Mouse (Mus musculus) brain, embryonic 14.5 days (tissue): ENCODE data around the gene H60c. TPM values are rescaled to one million over a fixed set of nuclear protein-coding genes. Genes with fewer than 3 reads are reported as not detected.
"Not testable (repeated sequence)": the region's sequence is repeated elsewhere in the genome, so short reads cannot be mapped to it uniquely, and the experiment has no call there.

Experiments
- DNase-seq: peaks from one replicate; pipeline ENCODE4 v3.0.0-alpha.2; 2011; ENCODE audit warnings: low read depth
- CTCF ChIP-seq: fragments of 200-500 bp; IDR thresholded peaks from 2 replicates; pipeline ENCODE4 v1.5.1; 2012; ENCODE audit warnings: inconsistent platforms, mild to moderate bottlenecking, moderate library complexity, borderline replicate concordance; ENCODE audit not compliant: insufficient read depth, insufficient read length; ENCODE audit errors: extremely low read depth
- POLR2A ChIP-seq: fragments of 200-500 bp; IDR thresholded peaks from 2 replicates; pipeline ENCODE4 v1.6.1; 2012; ENCODE audit warnings: mild to moderate bottlenecking, inconsistent platforms, borderline replicate concordance; ENCODE audit not compliant: poor library complexity, insufficient read depth, insufficient read length, severe bottlenecking; ENCODE audit errors: extremely low read depth
- polyA plus RNA-seq: library from polyadenylated mRNA; depleted of rRNA; stranded (reverse); fragments of >200 nt; gene quantifications from 2 replicates; pipeline ENCODE4 v1.2.3, GENCODE M21; 2012; rRNA removed

H60c gene
- polyA plus RNA-seq, result 0.24 and 0.44 TPM in 2 replicates

DNA sequence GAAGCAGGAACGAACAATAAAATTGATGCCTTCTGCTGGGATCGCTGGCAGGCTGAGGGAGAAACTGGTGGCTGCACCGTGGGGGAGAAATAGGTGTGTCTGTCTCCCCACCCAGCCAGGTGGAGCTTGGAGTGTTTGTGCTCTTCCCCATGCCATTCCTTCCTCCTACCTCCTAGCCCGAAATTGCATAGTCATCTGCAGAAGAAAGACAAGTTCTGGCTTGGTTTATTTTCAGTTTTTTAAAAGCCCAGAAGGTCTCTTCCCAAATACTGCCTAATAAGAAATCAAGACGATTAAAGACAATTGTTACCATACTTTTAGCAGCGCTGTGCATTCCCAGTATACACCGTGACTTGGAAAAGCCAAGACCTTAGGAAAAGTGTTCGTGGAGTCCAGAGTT lies at the start of gene H60c:
H60c (minus strand) TSS at position 101 of the 400 bp plus-strand sequence.
- no peak for DNase-seq
- TF ChIP-seq POLR2A (no peak), CTCF (no peak)

DNA sequence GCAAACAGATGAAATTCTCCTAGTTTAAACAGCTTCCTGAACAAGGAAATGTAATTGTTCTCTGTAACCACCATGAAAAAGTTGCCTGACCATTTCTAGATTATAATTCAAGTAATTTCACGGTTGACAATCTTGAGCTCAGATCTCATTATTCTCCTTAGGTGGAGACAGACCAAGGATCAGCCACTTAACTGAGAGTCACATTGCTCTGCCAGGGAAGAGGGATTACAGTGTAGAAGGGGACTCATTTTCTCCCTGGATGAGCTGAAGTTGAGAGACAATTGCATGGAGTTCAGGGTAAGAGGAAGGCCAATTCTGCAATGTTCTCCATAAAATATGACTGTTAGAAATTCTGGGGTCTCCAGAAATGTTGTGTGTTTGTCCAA lies 41.2 kb upstream of the H60c start:
- no peak for TF ChIP-seq CTCF
- no peak for TF ChIP-seq POLR2A
- DNase-seq, result no peak

DNA sequence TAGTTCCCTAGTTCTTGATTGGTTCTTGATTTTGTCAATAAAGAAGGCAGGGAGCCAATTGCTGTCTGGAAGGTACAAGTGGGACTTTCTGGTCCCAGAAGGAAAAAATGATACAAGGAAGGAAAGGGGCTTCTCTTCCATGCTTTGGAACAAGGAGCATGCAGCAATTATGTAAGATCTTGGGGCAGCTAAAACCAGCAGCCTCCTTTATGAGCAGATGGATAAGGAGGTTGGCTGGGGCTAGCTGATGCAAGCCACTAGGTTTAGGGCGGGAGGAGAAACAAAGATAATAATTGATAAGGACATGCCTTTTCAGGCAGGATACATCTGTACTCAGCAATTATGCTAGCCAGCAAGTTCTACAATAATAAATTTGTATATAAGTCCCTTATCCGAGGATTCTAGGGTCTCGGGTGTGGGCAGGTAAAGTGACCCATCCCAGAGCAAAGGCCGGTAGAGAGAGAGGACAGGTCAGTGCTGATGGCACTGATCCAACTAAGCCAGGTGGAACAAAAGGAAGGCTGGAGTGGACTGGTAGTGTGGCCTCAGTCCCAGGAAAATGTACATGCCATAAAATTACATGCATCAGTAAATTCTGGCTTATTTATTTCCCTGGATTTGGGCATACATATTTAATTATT lies 40.7 kb upstream of the H60c start:
- TF ChIP-seq CTCF, result no peak
- no peak for TF ChIP-seq POLR2A
- DNase-seq, result no peak

DNA sequence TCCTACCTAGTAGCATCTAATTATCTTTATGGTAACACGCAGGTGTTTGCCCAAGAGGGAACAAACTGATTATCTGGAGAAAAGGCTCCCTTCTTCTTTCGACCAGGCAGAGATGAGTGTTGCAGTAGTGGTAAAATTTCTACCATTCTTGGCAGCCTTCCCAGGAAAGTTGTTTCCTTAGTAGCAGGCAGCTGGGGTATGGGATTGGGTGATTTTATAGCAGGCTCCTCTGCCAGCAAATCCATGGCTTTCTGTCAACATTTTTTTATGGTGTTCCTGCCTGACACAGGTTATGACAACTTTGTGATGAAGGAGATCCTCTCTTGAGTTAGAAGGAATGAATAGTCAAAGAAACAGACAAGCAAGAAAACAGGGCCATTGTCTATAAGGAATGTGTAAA lies 40.2 kb upstream of the H60c start:
- DNase-seq, result peak; percentile 75
- TF ChIP-seq POLR2A (no peak), CTCF (no peak)

DNA sequence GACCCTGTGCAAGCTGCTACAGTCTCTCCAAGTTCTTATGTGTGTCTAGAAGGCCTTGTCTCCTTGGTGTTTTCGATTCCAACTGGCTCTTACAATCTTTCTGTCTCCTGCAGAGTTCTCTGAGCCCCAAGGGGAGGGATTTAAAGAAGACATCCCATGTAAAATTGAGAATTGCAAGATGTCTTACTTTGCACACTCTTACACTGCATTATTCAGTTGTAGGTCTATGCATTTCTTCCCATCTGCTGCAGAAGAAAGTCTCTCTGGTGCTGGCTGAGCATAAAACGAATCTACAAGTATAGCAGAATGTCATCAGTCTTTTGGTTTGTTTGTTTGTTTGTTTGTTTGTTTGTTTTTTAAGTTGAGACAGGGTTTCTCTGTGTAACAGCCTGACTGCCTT lies 26.4 kb upstream of the H60c start:
- DNase-seq, result no peak

DNA sequence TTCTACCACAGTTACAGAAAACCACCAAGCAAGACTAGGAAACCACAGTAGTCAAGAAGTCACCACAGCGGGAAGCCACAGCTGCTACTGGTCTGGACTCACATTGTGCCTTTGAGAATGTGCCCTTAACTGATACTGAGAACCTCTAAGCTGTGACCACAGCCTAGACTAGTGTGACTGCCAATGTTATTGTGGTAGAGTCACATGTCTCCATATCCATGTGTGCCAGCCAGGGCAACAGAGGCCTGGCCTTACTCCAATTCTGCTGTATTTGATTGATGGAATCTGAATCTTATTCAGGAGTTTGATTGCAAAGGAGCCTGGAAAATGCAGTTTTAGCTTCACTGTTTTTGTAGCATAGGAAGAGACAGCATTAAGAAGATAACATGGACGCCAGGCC lies 13.5 kb upstream of the H60c start:
- TF ChIP-seq CTCF (no peak), POLR2A (no peak)
- DNase-seq, result no peak

More for the DNA sequence above, 26.4 kb upstream of the H60c start:
- TF ChIP-seq POLR2A (no peak), CTCF (no peak)

DNA sequence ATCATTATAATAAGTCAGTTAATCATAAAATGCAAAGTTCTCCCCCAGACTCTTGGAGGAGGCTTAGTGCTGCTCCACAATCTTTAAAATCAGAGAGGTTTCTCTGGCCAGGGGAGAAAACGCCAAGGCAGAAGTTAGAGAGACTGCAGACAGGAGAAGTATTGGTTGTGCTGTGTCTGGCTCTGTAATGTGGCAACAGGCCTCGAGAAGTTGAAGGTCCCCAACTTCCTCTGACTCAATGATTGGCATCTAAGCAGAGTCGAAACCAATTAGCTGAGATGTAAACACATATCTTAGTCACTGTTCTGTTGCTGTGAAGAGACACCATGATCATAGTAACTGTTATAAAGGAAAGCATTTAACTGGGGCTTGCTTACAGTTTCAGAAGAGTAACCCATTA lies 6.5 kb upstream of the H60c start:
- no peak for DNase-seq
- TF ChIP-seq CTCF (no peak), POLR2A (no peak)

DNA sequence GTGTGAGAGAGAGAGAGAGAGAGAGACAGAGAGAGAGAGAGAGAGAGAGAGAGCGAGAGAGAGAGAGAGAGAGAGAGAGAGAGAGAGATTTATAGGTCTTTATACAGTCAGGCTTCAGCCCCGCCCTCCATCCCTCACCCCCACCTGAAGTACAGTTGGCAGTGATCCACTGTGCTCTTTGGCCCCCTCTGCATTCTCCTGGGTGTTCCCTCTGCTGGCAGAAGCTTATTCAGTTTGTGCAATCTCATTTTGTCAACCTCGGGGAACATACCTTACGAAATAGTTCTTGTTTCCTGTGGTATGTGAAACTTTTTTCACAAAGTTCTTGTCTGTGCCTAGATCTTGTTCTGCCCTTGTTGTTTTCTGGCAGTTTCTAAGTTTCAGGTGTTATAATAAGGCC lies 3.5 kb upstream of the H60c start:
- TF ChIP-seq CTCF, result no peak
- no peak for TF ChIP-seq POLR2A
- no peak for DNase-seq

DNA sequence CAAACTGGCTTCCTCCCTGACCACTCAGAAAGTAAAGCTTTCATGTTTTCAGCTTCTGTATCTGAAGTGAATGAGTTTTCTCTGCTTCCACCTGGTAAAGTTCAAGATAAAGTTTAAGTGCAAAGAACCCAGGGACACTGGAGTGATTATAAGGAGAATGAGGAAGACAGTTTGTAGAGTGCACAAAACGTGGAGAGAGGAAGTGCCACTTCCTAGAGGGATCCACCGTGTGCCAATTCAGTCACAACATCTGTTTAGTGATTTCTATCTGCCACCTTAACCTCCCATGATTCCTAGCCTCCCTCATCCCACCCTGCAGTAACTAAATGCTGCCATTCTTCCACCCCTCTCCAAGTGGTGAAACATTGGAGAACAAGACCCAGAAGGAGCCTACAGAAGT lies 842 bp downstream of the H60c start:
- no peak for DNase-seq

DNA sequence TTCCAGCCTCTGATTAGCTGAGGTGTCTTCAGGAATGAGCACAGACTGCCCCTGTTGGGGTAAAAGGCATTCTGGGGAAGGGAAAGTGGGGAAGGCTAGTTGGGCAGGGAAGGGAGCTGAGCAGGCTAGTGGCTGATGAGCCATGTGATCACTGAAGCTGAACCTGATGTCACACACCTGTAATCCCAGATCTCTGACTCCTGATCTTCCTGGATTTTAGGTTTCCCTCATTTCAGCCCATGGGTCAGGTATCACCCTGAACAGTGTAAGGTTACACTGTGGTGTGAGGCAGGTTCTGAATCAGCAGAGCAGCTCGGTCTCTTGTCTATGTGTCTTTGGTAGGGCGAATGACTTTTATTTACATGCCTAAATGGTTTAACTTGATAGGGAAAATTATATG lies 4.8 kb downstream of the H60c start:
- TF ChIP-seq CTCF (no peak), POLR2A (no peak)
- no peak for DNase-seq

More for the DNA sequence above, 842 bp downstream of the H60c start:
- TF ChIP-seq CTCF, result no peak
- TF ChIP-seq POLR2A, result no peak

DNA sequence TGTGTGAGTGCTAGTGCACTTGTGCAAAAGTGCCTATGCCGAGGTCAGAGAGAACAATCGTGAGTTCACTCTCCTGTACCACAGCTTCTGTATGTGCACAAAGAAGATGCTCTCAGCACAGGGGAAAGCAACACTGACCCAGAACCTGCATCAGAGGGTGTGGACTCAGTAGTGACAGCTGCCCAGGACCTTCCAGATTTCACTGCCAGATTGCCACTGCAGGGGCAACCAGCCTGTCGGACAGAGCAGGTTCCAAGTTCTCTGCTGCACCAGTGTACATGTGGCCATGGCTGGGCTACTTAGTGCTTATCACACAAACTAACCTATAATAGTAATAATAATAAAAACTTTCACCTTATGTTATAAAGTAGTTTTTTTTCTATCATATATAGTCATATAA lies 10.2 kb downstream of the H60c start:
- TF ChIP-seq CTCF (no peak), POLR2A (no peak)
- no peak for DNase-seq

DNA sequence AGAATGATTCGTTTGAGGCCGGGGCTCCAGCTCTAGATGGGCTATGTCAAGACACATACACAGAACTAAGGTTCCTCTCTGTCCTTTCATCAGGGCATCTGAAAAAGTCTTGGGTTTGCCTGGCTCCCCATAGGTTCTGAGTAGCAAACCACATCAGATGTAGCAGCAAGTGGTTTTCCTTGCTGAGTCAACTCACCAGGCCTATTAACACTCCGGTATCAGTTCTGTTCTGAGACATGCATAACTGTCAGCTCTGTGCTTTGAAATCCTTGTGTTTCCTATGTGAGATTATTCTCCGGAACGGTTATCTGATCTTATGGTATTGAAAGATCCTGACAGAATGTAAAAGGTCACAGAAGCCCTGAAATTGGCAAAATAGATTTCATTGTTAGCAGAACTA lies 29.1 kb downstream of the H60c start:
- DNase-seq, result not testable (repeated sequence)
